Mouse (Mus musculus): ENCODE measurements at regions not wholly inside any gene's neighbourhood (a gene's known extent, or its start where the extent isn't known, plus 50 kb on each side); places are given as distances from the start of the nearest gene placed in this dataset.

- H3K27ac ChIP-seq: no peak overlapping the region
- H3K4me2 ChIP-seq (replicated peaks): no peak overlapping the region
- no peaks in the 10 kb centered on the region for H3K4me1 ChIP-seq
- no peaks in the 10 kb centered on the region for H3K27me3 ChIP-seq (replicated peaks)
- H3K9ac ChIP-seq: no peak overlapping the region
- WGBS: 80% methylated on average over 6 of the region's 6 CpGs
- no peaks in the 10 kb centered on the region for H3K36me3 ChIP-seq
- no peaks in the 10 kb centered on the region for H3K9me3 ChIP-seq
- H3K4me3 ChIP-seq: no peak overlapping the region
- no peak for ATAC-seq (ENCODE audit: low FRiP score, low read depth)
Observed at GRCm38 (mm10) chr1:71953292-71953691, 258.8 kb downstream of the Mreg start.

GRCm38 (mm10) chr1:71949549-71949948 lies 262.6 kb downstream of the Mreg start:
- no peak for ATAC-seq (ENCODE audit: low FRiP score, low read depth)
- no peak overlapping the region for H3K4me3 ChIP-seq
- H3K36me3 ChIP-seq: no peaks in the 10 kb centered on the region
- WGBS: 81% methylated on average over 7 of the region's 7 CpGs
- no peaks in the 10 kb centered on the region for H3K9me3 ChIP-seq
- H3K27me3 ChIP-seq (replicated peaks): no peaks in the 10 kb centered on the region
- H3K9ac ChIP-seq: no peak overlapping the region
- no peak overlapping the region for H3K27ac ChIP-seq
- no peak overlapping the region for H3K4me2 ChIP-seq (replicated peaks)
- no peaks in the 10 kb centered on the region for H3K4me1 ChIP-seq

GRCm38 (mm10) chr1:71948686-71949085 lies 263.4 kb downstream of the Mreg start:
- H3K27ac ChIP-seq: no peak overlapping the region
- no peaks in the 10 kb centered on the region for H3K4me1 ChIP-seq
- no peaks in the 10 kb centered on the region for H3K27me3 ChIP-seq (replicated peaks)
- WGBS: 94% methylated on average over 4 of the region's 4 CpGs
- ATAC-seq (ENCODE audit: low FRiP score, low read depth): no peak
- no peak overlapping the region for H3K9ac ChIP-seq
- H3K36me3 ChIP-seq: no peaks in the 10 kb centered on the region
- H3K9me3 ChIP-seq: no peaks in the 10 kb centered on the region
- no peak overlapping the region for H3K4me2 ChIP-seq (replicated peaks)
- no peak overlapping the region for H3K4me3 ChIP-seq

- H3K9me3 ChIP-seq: no peaks in the 10 kb centered on the region
- no peak overlapping the region for H3K4me3 ChIP-seq
- H3K27ac ChIP-seq: no peak overlapping the region
- WGBS: 93% methylated on average over 2 of the region's 2 CpGs
- ATAC-seq (ENCODE audit: low FRiP score, low read depth): no peak
- H3K36me3 ChIP-seq: no peaks in the 10 kb centered on the region
- no peaks in the 10 kb centered on the region for H3K4me1 ChIP-seq
- no peak overlapping the region for H3K4me2 ChIP-seq (replicated peaks)
- H3K27me3 ChIP-seq (replicated peaks): no peaks in the 10 kb centered on the region
- H3K9ac ChIP-seq: no peak overlapping the region
Observed at GRCm38 (mm10) chr1:71947506-71947905, 264.6 kb downstream of the Mreg start.

GRCm38 (mm10) chr1:71946911-71947310 lies 265.2 kb downstream of the Mreg start:
- H3K27ac ChIP-seq: no peak overlapping the region
- H3K27me3 ChIP-seq (replicated peaks): no peaks in the 10 kb centered on the region
- no peak overlapping the region for H3K9ac ChIP-seq
- H3K4me1 ChIP-seq: no peaks in the 10 kb centered on the region
- no peaks in the 10 kb centered on the region for H3K36me3 ChIP-seq
- H3K4me2 ChIP-seq (replicated peaks): no peak overlapping the region
- H3K9me3 ChIP-seq: no peaks in the 10 kb centered on the region
- 68% methylated on average over 2 of the region's 2 CpGs for WGBS
- ATAC-seq (ENCODE audit: low FRiP score, low read depth): no peak
- no peak overlapping the region for H3K4me3 ChIP-seq

- H3K4me2 ChIP-seq (replicated peaks): no peak overlapping the region
- WGBS: 93% methylated on average over 6 of the region's 6 CpGs
- H3K27ac ChIP-seq: no peak overlapping the region
- no peaks in the 10 kb centered on the region for H3K36me3 ChIP-seq
- no peak for ATAC-seq (ENCODE audit: low FRiP score, low read depth)
- H3K4me1 ChIP-seq: no peaks in the 10 kb centered on the region
- H3K27me3 ChIP-seq (replicated peaks): no peaks in the 10 kb centered on the region
- no peaks in the 10 kb centered on the region for H3K9me3 ChIP-seq
- H3K9ac ChIP-seq: no peak overlapping the region
- no peak overlapping the region for H3K4me3 ChIP-seq
Observed at GRCm38 (mm10) chr1:71945070-71945469, 267.0 kb downstream of the Mreg start.

GRCm38 (mm10) chr1:71944531-71944930 lies 267.6 kb downstream of the Mreg start:
- Histone ChIP-seq H3K4me3 (no peak overlapping the region), H3K27me3 (replicated peaks) (no peaks in the 10 kb centered on the region)
- WGBS: 89% methylated on average over 3 of the region's 3 CpGs

GRCm38 (mm10) chr1:71942145-71942544 lies 270.0 kb downstream of the Mreg start:
- H3K4me3 ChIP-seq: no peak overlapping the region

More at GRCm38 (mm10) chr1:71944531-71944930, 267.6 kb downstream of the Mreg start:
- no peak overlapping the region for H3K4me2 ChIP-seq (replicated peaks)
- H3K27ac ChIP-seq: no peak overlapping the region
- no peaks in the 10 kb centered on the region for H3K36me3 ChIP-seq
- H3K9ac ChIP-seq: no peak overlapping the region
- no peaks in the 10 kb centered on the region for H3K9me3 ChIP-seq
- ATAC-seq (ENCODE audit: low FRiP score, low read depth): no peak
- H3K4me1 ChIP-seq: no peaks in the 10 kb centered on the region

GRCm38 (mm10) chr1:71941688-71942087 lies 270.4 kb downstream of the Mreg start:
- no peaks in the 10 kb centered on the region for H3K9me3 ChIP-seq
- no peak overlapping the region for H3K27ac ChIP-seq
- H3K4me1 ChIP-seq: no peaks in the 10 kb centered on the region
- no peak overlapping the region for H3K9ac ChIP-seq
- H3K27me3 ChIP-seq (replicated peaks): no peaks in the 10 kb centered on the region
- H3K36me3 ChIP-seq: no peaks in the 10 kb centered on the region
- no peak overlapping the region for H3K4me2 ChIP-seq (replicated peaks)
- H3K4me3 ChIP-seq: no peak overlapping the region
- ATAC-seq (ENCODE audit: low FRiP score, low read depth): no peak
- 43% methylated on average over 4 of the region's 4 CpGs for WGBS

More at GRCm38 (mm10) chr1:71942145-71942544, 270.0 kb downstream of the Mreg start:
- Histone ChIP-seq H3K27me3 (replicated peaks) (no peaks in the 10 kb centered on the region), H3K9me3 (no peaks in the 10 kb centered on the region), H3K36me3 (no peaks in the 10 kb centered on the region), H3K9ac (no peak overlapping the region), H3K4me1 (no peaks in the 10 kb centered on the region), H3K4me2 (replicated peaks) (no peak overlapping the region), H3K27ac (no peak overlapping the region)
- ATAC-seq (ENCODE audit: low FRiP score, low read depth): no peak

GRCm38 (mm10) chr1:71940900-71941299 lies 271.2 kb downstream of the Mreg start:
- Histone ChIP-seq H3K9me3 (no peaks in the 10 kb centered on the region), H3K9ac (no peak overlapping the region), H3K4me1 (no peaks in the 10 kb centered on the region), H3K27me3 (replicated peaks) (no peaks in the 10 kb centered on the region), H3K27ac (no peak overlapping the region), H3K4me3 (no peak overlapping the region), H3K4me2 (replicated peaks) (no peak overlapping the region), H3K36me3 (no peaks in the 10 kb centered on the region)
- 31% methylated on average over 4 of the region's 4 CpGs for WGBS
- no peak for ATAC-seq (ENCODE audit: low FRiP score, low read depth)

- Histone ChIP-seq H3K9me3 (no peaks in the 10 kb centered on the region), H3K36me3 (no peaks in the 10 kb centered on the region), H3K27ac (no peak overlapping the region), H3K27me3 (replicated peaks) (no peaks in the 10 kb centered on the region), H3K4me2 (replicated peaks) (no peak overlapping the region), H3K4me1 (no peaks in the 10 kb centered on the region), H3K9ac (no peak overlapping the region), H3K4me3 (no peak overlapping the region)
- ATAC-seq (ENCODE audit: low FRiP score, low read depth): no peak
- WGBS: 60% methylated on average over 12 of the region's 12 CpGs
Observed at GRCm38 (mm10) chr1:71938323-71939007, 273.6 kb downstream of the Mreg start.

GRCm38 (mm10) chr1:71937922-71938321 lies 274.2 kb downstream of the Mreg start:
- WGBS: 72% methylated on average over 8 of the region's 8 CpGs
- no peak overlapping the region for H3K9ac ChIP-seq
- no peaks in the 10 kb centered on the region for H3K4me1 ChIP-seq
- no peaks in the 10 kb centered on the region for H3K36me3 ChIP-seq
- no peak for ATAC-seq (ENCODE audit: low FRiP score, low read depth)
- H3K4me3 ChIP-seq: no peak overlapping the region
- no peak overlapping the region for H3K27ac ChIP-seq
- H3K9me3 ChIP-seq: no peaks in the 10 kb centered on the region
- no peak overlapping the region for H3K4me2 ChIP-seq (replicated peaks)
- H3K27me3 ChIP-seq (replicated peaks): no peaks in the 10 kb centered on the region

GRCm38 (mm10) chr1:71937168-71937567 lies 274.9 kb downstream of the Mreg start:
- no peak for ATAC-seq (ENCODE audit: low FRiP score, low read depth)
- no peaks in the 10 kb centered on the region for H3K9me3 ChIP-seq
- no peaks in the 10 kb centered on the region for H3K27me3 ChIP-seq (replicated peaks)
- no peak overlapping the region for H3K9ac ChIP-seq
- 72% methylated on average over 3 of the region's 3 CpGs for WGBS
- no peaks in the 10 kb centered on the region for H3K4me1 ChIP-seq
- no peak overlapping the region for H3K27ac ChIP-seq
- no peak overlapping the region for H3K4me2 ChIP-seq (replicated peaks)
- H3K4me3 ChIP-seq: no peak overlapping the region
- no peaks in the 10 kb centered on the region for H3K36me3 ChIP-seq

Data from neural tube, embryonic 12.5 days (tissue).